Mouse (Mus musculus): ENCODE measurements around the gene Hcn1. TPM values are rescaled to one million over a fixed set of nuclear protein-coding genes. Genes with fewer than 3 reads are reported as not detected.

Gene Hcn1
- polyA plus RNA-seq, 1 experiment: 0.04 TPM

DNA sequence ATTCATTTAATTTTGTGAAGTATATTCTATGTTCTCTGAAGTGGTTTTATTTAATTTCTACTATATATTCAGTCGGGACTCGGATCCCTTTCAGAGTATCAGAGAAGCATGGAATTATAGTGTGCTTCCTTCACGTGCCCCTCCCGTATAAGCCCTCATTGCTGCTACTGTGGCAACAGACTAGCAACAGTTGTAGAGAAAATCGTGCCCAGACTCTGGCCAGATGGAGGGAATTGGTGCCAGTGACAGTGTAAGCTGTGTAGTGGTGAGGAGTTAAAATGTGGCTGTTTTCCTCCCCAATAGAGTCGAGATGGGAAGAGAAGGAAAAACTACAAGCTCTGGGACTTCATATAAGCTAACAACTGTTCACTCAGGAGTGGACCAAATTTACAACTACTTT is 163.4 kb downstream of the Hcn1 start:
- H3ac ChIP-seq (ENCODE audit: control insufficient read depth, insufficient read length, low read depth): no peak overlapping the region
- TF ChIP-seq MYOG (IDR thresholded peaks at IDR 0.05; ENCODE audit: control insufficient read depth, extremely low read depth, insufficient read length): no peak
- no peaks in the 10 kb centered on the region for H3K79me3 ChIP-seq (ENCODE audit: low read depth)
- H3K4me3 ChIP-seq (ENCODE audit: insufficient read depth, poor library complexity, severe bottlenecking): no peak overlapping the region
- no peaks in the 10 kb centered on the region for H3K79me2 ChIP-seq (ENCODE audit: control insufficient read depth, insufficient read depth)
- H3K27me3 ChIP-seq (ENCODE audit: control insufficient read depth, insufficient read depth, insufficient read length): no peaks in the 10 kb centered on the region
- H3K36me3 ChIP-seq (ENCODE audit: control insufficient read depth, insufficient read depth): no peaks in the 10 kb centered on the region

DNA sequence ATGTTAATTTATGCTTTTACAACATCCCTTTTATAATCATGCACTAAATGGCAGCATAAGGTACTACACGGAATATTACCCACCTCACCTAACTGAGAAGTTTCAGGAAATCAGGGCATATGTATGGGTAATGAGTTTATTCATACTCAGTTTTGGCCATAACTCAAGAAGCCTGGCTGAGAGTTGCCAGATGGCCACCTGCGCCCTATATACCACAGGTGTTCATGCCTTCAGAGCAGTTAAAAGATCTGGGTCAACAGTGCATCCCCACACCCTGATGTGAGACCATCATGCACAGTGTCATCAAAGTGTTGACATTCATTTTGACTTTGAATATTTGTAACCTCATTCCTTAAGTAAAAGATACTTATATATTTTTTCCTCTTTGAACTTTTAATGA is 183.3 kb downstream of the Hcn1 start:
- Histone ChIP-seq H3K36me3 (ENCODE audit: control insufficient read depth, insufficient read depth) (no peaks in the 10 kb centered on the region), H3K79me3 (ENCODE audit: low read depth) (no peaks in the 10 kb centered on the region), H3ac (ENCODE audit: control insufficient read depth, insufficient read length, low read depth) (no peak overlapping the region), H3K4me3 (ENCODE audit: insufficient read depth, poor library complexity, severe bottlenecking) (no peak overlapping the region), H3K79me2 (ENCODE audit: control insufficient read depth, insufficient read depth) (no peaks in the 10 kb centered on the region), H3K27me3 (ENCODE audit: control insufficient read depth, insufficient read depth, insufficient read length) (no peaks in the 10 kb centered on the region)
- TF ChIP-seq MAX (IDR thresholded peaks at IDR 0.05) (no peak), USF1 (IDR thresholded peaks at IDR 0.05; ENCODE audit: low read depth) (no peak), MYOD1 (IDR thresholded peaks at IDR 0.05; ENCODE audit: control insufficient read depth, insufficient read length, low read depth) (no peak), FOSL1 (IDR thresholded peaks at IDR 0.05; ENCODE audit: insufficient read depth, low read length, poor library complexity, severe bottlenecking) (no peak), CEBPB (IDR thresholded peaks at IDR 0.05; ENCODE audit: low read depth) (no peak), CTCF (IDR thresholded peaks at IDR 0.05; ENCODE audit: control insufficient read depth, insufficient read depth, insufficient read length) (no peak), MYOG (IDR thresholded peaks at IDR 0.05; ENCODE audit: control insufficient read depth, extremely low read depth, insufficient read length) (no peak)

DNA sequence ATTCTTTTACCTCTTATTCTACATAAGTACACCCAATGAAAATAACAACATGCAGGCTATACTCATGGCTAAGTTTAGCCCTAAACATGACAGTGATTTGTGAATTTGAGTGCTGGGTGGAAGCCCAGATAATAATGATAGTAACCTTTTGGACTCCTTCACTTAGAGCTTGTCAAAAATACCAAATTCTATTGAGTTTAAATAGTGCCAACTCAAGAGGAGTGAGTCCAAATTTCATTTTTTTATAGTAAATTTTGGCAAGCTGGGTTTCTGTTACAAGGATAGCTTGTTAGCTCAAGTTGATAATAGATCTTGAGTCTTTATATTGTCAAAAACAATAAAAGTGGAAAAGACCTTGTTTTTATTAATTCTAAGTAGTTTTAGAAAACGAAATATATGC is 190.7 kb downstream of the Hcn1 start:
- H3K79me3 ChIP-seq (ENCODE audit: low read depth): no peaks in the 10 kb centered on the region
- H3K4me3 ChIP-seq (ENCODE audit: insufficient read depth, poor library complexity, severe bottlenecking): no peak overlapping the region
- H3ac ChIP-seq (ENCODE audit: control insufficient read depth, insufficient read length, low read depth): no peak overlapping the region
- no peaks in the 10 kb centered on the region for H3K36me3 ChIP-seq (ENCODE audit: control insufficient read depth, insufficient read depth)
- no peak for TF ChIP-seq MYOG (IDR thresholded peaks at IDR 0.05; ENCODE audit: control insufficient read depth, extremely low read depth, insufficient read length)
- TF ChIP-seq USF1 (IDR thresholded peaks at IDR 0.05; ENCODE audit: low read depth): no peak
- no peak for TF ChIP-seq FOSL1 (IDR thresholded peaks at IDR 0.05; ENCODE audit: insufficient read depth, low read length, poor library complexity, severe bottlenecking)
- TF ChIP-seq CEBPB (IDR thresholded peaks at IDR 0.05; ENCODE audit: low read depth): no peak
- TF ChIP-seq CTCF (IDR thresholded peaks at IDR 0.05; ENCODE audit: control insufficient read depth, insufficient read depth, insufficient read length): no peak
- no peaks in the 10 kb centered on the region for H3K27me3 ChIP-seq (ENCODE audit: control insufficient read depth, insufficient read depth, insufficient read length)
- H3K79me2 ChIP-seq (ENCODE audit: control insufficient read depth, insufficient read depth): no peaks in the 10 kb centered on the region

DNA sequence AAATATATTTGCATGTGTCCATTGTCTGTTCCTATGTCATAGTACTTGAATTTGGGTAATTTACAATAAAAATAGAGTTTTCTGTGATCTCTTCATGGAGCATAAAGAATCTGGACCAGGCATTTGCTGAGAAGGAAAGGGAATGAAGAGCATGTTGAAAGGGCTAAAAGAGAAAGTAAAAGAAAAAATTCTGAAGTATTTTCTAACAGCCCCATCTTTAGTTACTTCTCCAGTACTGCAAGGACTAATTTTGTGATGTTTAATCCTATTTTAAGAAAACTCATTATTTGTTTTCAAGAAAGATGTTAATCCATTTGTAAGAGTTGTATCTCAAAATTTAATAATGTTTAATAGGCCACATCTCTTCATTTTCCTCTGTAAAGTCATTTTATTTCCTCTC is 198.9 kb downstream of the Hcn1 start:
- Histone ChIP-seq H3K4me3 (ENCODE audit: insufficient read depth, poor library complexity, severe bottlenecking) (no peak overlapping the region), H3K79me3 (ENCODE audit: low read depth) (no peaks in the 10 kb centered on the region), H3K27me3 (ENCODE audit: control insufficient read depth, insufficient read depth, insufficient read length) (no peaks in the 10 kb centered on the region), H3K36me3 (ENCODE audit: control insufficient read depth, insufficient read depth) (no peaks in the 10 kb centered on the region), H3K79me2 (ENCODE audit: control insufficient read depth, insufficient read depth) (no peaks in the 10 kb centered on the region), H3ac (ENCODE audit: control insufficient read depth, insufficient read length, low read depth) (no peak overlapping the region)
- TF ChIP-seq CTCF (IDR thresholded peaks at IDR 0.05; ENCODE audit: control insufficient read depth, insufficient read depth, insufficient read length) (no peak), USF1 (IDR thresholded peaks at IDR 0.05; ENCODE audit: low read depth) (no peak), MYOG (IDR thresholded peaks at IDR 0.05; ENCODE audit: control insufficient read depth, extremely low read depth, insufficient read length) (no peak), MAX (IDR thresholded peaks at IDR 0.05) (no peak), CEBPB (IDR thresholded peaks at IDR 0.05; ENCODE audit: low read depth) (no peak), MYOD1 (IDR thresholded peaks at IDR 0.05; ENCODE audit: control insufficient read depth, insufficient read length, low read depth) (no peak), FOSL1 (IDR thresholded peaks at IDR 0.05; ENCODE audit: insufficient read depth, low read length, poor library complexity, severe bottlenecking) (no peak)

DNA sequence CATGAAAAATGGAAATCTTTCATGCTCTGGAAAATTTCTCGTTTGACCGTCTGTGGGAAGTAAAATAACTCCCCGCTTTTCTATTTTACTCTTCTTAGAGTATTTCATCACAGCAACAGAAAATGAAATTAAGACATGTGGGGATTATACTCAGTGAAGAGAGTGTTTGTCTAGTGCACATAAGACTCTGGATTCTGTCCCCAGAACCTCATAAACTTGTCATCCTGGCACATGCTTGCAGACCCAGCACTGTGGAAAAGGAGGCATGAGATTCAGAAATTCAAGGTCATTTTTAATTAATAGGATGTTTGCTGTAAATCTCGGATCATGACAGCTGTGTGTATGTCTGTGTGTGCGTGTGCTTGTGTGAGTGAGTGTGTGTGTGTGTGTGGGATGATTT is 225.5 kb downstream of the Hcn1 start:
- no peaks in the 10 kb centered on the region for H3K36me3 ChIP-seq (ENCODE audit: control insufficient read depth, insufficient read depth)
- no peaks in the 10 kb centered on the region for H3K79me3 ChIP-seq (ENCODE audit: low read depth)
- no peak for TF ChIP-seq FOSL1 (IDR thresholded peaks at IDR 0.05; ENCODE audit: insufficient read depth, low read length, poor library complexity, severe bottlenecking)
- TF ChIP-seq USF1 (IDR thresholded peaks at IDR 0.05; ENCODE audit: low read depth): no peak
- TF ChIP-seq CTCF (IDR thresholded peaks at IDR 0.05; ENCODE audit: control insufficient read depth, insufficient read depth, insufficient read length): no peak
- no peak for TF ChIP-seq CEBPB (IDR thresholded peaks at IDR 0.05; ENCODE audit: low read depth)
- TF ChIP-seq MYOD1 (IDR thresholded peaks at IDR 0.05; ENCODE audit: control insufficient read depth, insufficient read length, low read depth): no peak
- TF ChIP-seq MAX (IDR thresholded peaks at IDR 0.05): no peak
- no peak for TF ChIP-seq MYOG (IDR thresholded peaks at IDR 0.05; ENCODE audit: control insufficient read depth, extremely low read depth, insufficient read length)
- H3K27me3 ChIP-seq (ENCODE audit: control insufficient read depth, insufficient read depth, insufficient read length): no peaks in the 10 kb centered on the region
- no peak overlapping the region for H3K4me3 ChIP-seq (ENCODE audit: insufficient read depth, poor library complexity, severe bottlenecking)
- no peak overlapping the region for H3ac ChIP-seq (ENCODE audit: control insufficient read depth, insufficient read length, low read depth)
- no peaks in the 10 kb centered on the region for H3K79me2 ChIP-seq (ENCODE audit: control insufficient read depth, insufficient read depth)

DNA sequence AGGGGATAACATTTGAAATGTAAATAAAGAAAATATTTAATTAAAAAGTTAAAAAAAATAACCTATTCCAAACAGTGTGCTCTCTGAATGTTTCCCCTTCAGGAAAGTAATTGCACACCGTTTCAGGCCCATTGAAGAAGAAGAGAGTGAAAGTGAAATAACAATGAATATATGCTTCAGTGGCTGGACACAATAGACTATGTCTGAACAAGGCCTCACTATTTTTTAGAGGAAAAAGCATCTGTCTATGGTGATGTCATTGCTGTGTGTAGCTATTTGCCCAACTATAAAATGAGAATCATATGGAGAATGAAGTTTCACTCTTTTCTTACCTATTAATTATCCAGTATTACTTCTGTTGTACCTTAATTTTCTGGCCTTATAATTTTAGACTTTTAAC is 234.5 kb downstream of the Hcn1 start:
- Histone ChIP-seq H3K79me2 (ENCODE audit: control insufficient read depth, insufficient read depth) (no peaks in the 10 kb centered on the region), H3K36me3 (ENCODE audit: control insufficient read depth, insufficient read depth) (no peaks in the 10 kb centered on the region), H3ac (ENCODE audit: control insufficient read depth, insufficient read length, low read depth) (no peak overlapping the region), H3K4me3 (ENCODE audit: insufficient read depth, poor library complexity, severe bottlenecking) (no peak overlapping the region), H3K79me3 (ENCODE audit: low read depth) (no peaks in the 10 kb centered on the region), H3K27me3 (ENCODE audit: control insufficient read depth, insufficient read depth, insufficient read length) (no peaks in the 10 kb centered on the region)
- TF ChIP-seq MYOG (IDR thresholded peaks at IDR 0.05; ENCODE audit: control insufficient read depth, extremely low read depth, insufficient read length): no peak
- no peak for TF ChIP-seq CTCF (IDR thresholded peaks at IDR 0.05; ENCODE audit: control insufficient read depth, insufficient read depth, insufficient read length)
- TF ChIP-seq USF1 (IDR thresholded peaks at IDR 0.05; ENCODE audit: low read depth): no peak
- TF ChIP-seq MAX (IDR thresholded peaks at IDR 0.05): no peak
- no peak for TF ChIP-seq MYOD1 (IDR thresholded peaks at IDR 0.05; ENCODE audit: control insufficient read depth, insufficient read length, low read depth)
- no peak for TF ChIP-seq CEBPB (IDR thresholded peaks at IDR 0.05; ENCODE audit: low read depth)
